Mouse (Mus musculus): ENCODE results near the gene Abhd6.

DNA sequence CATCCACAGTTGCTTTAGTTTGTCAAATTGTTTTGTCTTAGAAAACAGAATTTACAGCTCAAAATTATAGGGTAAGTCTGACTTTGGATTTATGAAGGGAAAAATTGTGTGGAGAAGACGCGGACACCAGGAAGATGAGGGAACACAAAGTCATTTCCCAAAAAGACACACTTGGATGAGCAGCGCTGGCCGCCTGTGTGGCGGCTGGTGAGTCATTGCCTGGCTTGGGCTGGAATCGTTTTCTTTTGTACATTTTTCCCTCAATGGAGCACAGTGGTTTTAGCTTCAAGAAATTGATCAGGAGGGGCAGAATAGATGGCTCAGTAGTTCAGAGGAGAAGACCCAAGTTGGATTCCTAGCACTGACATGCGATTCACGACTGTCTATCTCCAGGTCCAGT, 99.2 kb downstream of the Abhd6 start:
- no peak for TF ChIP-seq CTCF (IDR thresholded peaks at IDR 0.05; ENCODE audit: low read depth)
- no peak for TF ChIP-seq EP300 (IDR thresholded peaks at IDR 0.05; ENCODE audit: low read depth)

Data from liver, embryonic 14.5 days (tissue).